Mouse (Mus musculus) cerebellum, adult 11 months (tissue): ENCODE data around the gene Yjefn3.
"Not testable (repeated sequence)": the region's sequence is repeated elsewhere in the genome, so short reads cannot be mapped to it uniquely, and the experiment has no call there.

Experiments used
- DNase-seq: peaks from one replicate; pipeline ENCODE4 v3.0.0; 2022

Gene Yjefn3

GRCm38 (mm10) chr8:69902163-69903062 is at the start of gene Yjefn3, which contains the start of the genes Tssk6 and Ndufa13:
Gene Yjefn3 (minus strand): TSS chr8:69902712.
Gene Tssk6 (plus strand): TSS chr8:69902184.
Gene Ndufa13 (minus strand): TSS chr8:69902558.
- DNase-seq, result peak; percentile 67

DNA sequence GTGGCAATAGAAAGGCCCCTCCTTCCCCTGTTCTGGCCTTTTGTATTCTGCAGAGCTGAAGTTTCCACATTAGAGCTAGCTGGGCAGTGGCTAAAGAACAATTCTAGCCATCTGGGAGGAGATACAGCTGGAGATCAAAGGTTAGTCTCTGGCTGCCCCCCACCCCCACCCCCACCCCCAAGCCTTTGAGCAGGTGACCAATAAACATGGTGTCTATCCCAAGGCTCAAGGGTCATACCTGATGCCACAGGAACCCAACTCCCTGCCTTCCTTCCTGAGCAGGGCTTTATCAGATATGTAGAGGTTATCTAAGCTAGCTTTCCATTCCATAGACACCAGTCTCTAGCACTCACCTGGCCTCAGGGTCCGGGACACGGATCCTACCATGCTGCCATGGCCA is 47.8 kb upstream of the Yjefn3 start:
- no peak for DNase-seq

- DNase-seq, result not testable (repeated sequence)
Measured at GRCm38 (mm10) chr8:69942495-69942894, 40.0 kb upstream of the Yjefn3 start.

DNA sequence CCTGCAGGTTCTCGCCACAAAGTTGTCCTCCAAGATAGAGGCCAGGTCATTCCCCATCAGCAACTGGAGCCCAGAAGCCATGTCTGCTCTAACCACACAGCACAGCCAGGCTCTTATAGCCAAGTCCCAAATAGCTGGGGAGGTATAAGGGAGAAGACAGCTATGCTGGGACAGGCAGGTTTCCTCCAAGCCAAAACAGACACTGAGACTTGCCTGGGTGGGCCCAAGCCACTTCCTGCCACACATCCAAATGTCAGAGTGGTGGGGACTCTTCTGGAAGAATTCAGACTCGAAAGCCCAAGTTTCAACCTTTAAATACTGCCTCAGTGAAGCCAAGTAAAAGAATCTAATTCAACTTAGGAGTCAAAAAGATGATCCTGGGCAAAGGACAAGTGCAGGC is 37.9 kb upstream of the Yjefn3 start:
- no peak for DNase-seq

DNA sequence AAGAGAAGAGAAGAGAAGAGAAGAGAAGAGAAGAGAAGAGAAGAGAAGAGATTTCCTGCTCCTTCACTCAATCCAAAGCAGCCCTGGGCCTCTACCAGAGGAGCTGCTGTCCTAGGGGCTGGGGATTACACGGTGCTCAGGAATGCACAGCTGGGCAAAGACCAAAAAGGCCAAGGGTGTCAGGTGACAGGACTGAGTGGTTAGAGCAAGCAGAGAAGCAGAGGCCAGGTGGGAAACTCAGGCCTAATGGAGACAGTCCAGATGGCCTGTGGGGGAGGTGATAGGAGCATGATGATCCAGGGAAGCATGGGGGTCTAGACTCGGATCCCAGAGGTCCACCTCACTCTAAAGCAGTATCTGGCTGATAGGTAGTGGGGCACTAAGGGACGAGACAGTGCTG is 37.1 kb upstream of the Yjefn3 start:
- DNase-seq, result no peak

DNA sequence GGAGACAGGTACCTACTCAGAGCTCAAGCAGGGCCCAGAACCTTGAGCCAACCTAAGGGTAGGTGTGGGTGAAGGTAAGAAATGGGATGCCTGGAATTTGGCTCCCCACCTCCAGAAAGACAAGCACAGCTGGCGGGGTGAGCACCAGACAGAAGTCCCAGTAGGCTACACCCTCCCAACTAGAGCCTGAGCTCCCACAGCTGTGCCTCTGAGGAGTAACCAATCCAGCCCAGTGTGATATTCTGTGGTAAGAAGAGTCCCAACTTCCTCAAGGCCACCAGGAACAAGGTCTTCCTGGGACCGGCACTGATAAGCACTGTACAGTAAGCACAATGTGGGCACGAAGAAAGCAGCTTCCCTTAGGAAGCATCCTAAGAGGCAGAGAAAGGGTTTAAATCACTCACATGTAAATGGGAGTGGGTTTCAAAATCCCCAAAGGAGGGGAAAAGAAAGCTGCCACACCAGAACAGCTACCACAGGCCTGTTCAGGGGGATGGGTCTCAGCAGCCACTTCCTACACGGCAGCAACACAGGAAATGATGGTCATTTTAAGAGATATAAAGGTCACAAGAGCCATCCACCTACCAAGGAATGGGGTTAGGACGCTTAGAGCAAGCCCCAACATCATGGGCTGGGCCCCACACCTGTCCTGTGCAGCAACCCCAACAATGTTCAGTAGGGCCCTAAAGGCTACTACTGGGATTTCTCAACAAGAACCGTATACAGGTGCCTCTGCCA is 35.9 kb upstream of the Yjefn3 start:
- no peak for DNase-seq

- DNase-seq, result no peak
Measured at GRCm38 (mm10) chr8:69937466-69937865, 35.0 kb upstream of the Yjefn3 start.

GRCm38 (mm10) chr8:69936050-69936794 is 33.7 kb upstream of the Yjefn3 start:
- no peak for DNase-seq

DNA sequence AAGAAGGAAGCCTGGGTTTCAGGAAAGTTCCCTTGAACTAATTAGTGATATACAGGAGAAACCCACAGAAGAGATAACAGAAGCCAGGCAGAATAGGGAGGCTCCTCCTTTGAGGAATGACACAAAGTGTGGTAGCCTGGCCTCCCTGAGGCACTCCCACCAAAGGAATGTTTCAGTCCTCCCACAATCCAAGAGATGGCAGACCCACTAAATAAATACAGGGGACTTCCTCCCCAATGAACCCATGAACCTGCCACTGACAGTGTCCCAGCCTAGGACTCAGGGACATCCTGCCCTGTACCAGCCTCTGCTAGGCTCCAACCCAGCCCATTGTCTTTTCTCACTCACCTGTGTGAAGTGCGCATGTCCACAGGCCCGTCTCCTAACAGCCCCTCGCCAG is 32.9 kb upstream of the Yjefn3 start:
- no peak for DNase-seq

- no peak for DNase-seq
Measured at GRCm38 (mm10) chr8:69934582-69934981, 32.1 kb upstream of the Yjefn3 start.

- no peak for DNase-seq
Measured at GRCm38 (mm10) chr8:69933811-69934210, 31.3 kb upstream of the Yjefn3 start.

DNA sequence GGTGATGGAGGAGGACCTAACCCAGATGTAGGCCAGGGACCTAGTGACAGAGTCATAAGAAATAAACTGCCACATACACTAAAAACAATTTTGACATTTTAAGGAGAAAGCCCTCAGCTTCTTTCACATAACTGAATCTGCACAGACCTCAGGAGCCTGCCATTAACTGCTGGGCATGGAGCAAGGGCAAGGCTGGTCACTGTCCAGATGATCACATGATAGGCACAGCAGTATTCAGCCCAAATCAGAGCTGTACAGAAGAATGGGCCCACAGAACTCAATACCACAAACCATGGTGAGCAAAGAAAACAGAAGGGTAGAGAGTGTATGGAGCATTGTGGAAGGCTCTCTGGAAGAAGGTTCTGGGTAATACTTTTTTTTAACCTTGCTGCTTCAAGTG is 24.4 kb upstream of the Yjefn3 start:
- DNase-seq, result no peak

- no peak for DNase-seq
Measured at GRCm38 (mm10) chr8:69923986-69924385, 21.5 kb upstream of the Yjefn3 start.

DNA sequence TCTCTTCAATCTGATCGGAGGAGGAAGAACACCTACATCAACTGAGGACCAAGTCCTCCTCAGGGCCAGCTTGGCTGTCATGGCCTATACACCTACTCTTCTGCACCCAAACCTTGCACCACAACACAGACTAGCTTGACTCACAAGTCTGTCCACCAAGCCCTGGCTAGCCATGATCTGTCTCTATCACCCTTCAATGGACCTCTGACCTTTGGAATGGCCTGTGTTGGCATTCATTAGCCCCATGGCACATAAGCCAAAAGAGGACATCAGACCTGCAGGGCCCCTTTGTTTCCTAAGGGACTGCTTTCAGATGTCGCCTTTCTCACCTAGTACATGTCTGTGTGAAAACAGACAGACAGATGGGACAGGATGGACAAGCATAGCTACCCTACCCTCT is 18.6 kb upstream of the Yjefn3 start:
- DNase-seq, result no peak

GRCm38 (mm10) chr8:69919876-69920662 is 17.6 kb upstream of the Yjefn3 start:
- no peak for DNase-seq

- peak; percentile 73 for DNase-seq
Measured at GRCm38 (mm10) chr8:69919010-69919409, 16.5 kb upstream of the Yjefn3 start.

DNA sequence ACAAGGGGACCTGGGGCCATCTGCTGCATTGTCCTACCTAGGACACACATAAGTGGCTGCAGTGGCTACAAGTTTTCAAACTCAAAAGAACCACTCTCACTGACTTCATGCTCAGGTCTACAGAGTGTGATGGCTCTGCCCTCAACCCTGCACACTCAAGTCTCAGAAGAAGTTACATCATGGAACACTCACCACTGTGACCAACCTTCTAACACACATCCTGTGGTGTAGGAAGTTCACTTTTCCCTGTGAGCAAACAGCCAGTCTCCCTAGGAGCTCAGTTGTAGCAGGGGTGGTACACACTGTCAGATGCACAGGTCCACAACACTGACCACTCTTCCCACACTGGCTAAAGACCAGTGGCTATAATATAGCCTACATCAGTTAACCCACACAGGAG is 16.0 kb upstream of the Yjefn3 start:
- DNase-seq, result no peak

DNA sequence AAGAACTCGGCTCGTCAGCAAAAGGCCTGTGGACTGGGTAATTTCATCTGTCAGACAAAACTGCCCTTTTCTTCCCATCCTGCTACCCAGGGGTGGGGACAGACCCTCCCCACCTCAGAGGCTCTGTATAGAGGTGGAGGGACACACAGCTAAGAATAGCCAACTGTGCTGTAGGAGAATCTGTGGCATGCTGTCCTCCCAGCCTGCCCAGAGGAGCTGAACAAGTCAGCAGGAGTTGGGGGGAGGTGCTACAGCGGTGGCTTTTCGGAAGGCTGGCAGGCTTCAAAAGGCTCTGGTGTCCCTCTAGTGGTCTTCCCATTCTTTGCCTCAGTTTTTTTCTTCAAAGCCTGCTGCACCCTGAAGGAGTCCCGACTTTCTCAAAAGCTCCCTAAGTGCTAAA is 13.2 kb upstream of the Yjefn3 start:
- no peak for DNase-seq

DNA sequence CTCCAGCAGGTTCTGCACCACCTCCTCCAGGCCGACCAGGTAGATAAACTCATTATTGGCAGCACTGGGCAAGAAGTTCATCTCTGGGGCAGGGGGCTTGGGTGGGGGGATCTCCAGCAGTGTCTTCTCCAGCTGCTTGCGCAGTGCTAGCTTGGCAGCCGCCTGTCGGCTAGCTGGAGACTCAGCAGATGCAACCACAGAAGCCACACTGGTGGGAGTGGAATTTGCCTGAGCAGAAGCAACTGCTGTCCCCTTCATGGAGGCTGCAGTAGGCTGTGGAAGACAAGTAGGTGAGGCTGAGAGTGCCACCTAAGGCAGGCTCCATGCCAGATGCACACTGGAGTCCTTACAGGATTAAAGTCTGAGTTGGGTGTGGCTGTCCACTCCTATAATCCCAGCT is 12.0 kb upstream of the Yjefn3 start:
- DNase-seq, result no peak

- DNase-seq, result no peak
Measured at GRCm38 (mm10) chr8:69912478-69913074, 10.1 kb upstream of the Yjefn3 start.

- no peak for DNase-seq
Measured at GRCm38 (mm10) chr8:69911917-69912316, 9.4 kb upstream of the Yjefn3 start.

GRCm38 (mm10) chr8:69907106-69907505 is 4.6 kb upstream of the Yjefn3 start:
- DNase-seq, result no peak
